Mouse (Mus musculus): Measurements from ENCODE around the gene Hist1h4d.
"Not testable (repeated sequence)": the region's sequence is repeated elsewhere in the genome, so short reads cannot be mapped to it uniquely, and the experiment has no call there.

The Hist1h4d gene

DNA sequence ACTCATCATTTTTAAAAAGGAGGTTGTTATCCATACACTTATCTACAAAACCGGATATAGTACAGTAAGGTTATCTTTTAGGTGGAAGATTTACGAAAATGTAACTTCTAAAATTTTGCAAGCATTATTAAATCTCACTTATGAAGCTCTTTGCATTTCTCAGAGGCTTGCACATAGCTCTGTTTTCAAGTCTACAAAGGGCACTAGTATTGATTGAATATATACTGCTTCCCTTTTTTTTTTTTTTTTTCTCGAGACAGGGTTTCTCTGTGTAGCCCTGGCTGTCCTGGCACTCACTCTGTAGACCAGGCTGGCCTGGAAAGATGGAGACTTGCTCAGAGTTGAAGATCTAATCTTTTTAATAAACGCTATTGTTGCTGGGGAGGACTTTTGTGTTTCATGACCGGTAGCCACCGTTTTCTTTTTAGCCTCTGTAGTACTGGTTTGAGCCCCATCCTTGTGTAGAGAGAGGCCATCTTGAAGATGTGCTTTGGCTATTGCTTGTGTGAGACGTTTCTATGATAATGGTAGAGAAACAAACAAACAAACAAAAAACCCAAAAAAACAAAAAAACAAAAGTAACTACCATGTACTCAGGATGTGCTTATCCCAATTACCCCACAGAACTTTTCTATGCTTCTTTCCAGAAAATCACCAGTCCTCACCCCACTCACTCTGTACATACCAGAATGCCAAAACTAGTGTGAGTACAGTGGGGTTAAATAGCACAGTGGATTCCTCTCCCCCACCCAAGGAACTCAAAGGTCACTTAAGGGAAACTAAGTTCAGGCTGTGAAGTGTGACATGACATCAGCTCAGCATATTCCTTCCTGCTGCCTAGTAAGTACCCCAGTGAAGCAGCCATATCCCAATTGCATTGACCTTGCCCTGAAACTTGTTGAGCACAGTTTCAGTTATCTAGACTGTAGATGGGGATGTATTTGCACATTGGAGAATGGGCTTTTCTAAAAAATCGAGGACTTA, 29.2 kb upstream of the Hist1h4d start:
- no peak for DNase-seq

- DNase-seq = no peak
Observed at GRCm38 (mm10) chr13:23552962-23553361, 28.4 kb upstream of the Hist1h4d start, which contains the start of gene Hist1h1d. TSS of gene Hist1h1d (plus strand) at chr13:23553262.

- no peak for DNase-seq
Observed at GRCm38 (mm10) chr13:23554393-23554792, 27.0 kb upstream of the Hist1h4d start.

DNA sequence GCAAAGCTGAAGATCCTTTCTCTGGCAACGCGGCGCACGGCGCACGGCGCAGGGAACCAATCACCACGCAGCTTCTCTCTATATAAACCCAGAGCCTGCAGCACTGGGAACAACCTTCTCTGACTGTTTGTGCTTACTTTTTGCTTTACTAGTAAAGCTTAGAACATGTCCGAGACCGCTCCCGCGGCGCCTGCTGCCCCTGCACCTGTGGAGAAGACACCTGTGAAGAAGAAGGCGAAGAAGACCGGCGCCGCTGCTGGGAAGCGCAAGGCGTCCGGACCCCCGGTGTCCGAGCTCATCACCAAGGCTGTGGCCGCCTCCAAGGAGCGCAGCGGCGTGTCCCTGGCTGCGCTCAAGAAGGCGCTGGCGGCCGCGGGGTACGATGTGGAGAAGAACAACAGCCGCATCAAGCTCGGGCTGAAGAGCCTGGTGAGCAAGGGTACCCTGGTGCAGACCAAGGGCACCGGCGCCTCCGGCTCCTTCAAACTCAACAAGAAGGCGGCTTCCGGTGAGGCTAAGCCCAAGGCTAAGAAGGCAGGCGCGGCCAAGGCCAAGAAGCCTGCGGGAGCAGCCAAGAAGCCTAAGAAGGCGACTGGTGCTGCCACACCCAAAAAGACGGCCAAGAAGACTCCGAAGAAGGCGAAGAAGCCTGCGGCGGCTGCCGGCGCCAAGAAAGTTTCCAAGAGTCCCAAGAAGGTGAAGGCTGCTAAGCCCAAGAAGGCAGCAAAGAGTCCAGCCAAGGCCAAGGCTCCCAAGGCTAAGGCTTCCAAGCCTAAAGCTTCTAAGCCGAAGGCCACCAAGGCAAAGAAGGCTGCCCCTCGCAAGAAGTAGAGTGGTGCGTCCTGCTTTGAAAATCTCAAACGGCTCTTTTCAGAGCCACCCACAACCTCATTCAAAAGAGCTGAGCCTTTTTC, 26.2 kb upstream of the Hist1h4d start:
- peak; percentile 87 to 93 for DNase-seq

DNA sequence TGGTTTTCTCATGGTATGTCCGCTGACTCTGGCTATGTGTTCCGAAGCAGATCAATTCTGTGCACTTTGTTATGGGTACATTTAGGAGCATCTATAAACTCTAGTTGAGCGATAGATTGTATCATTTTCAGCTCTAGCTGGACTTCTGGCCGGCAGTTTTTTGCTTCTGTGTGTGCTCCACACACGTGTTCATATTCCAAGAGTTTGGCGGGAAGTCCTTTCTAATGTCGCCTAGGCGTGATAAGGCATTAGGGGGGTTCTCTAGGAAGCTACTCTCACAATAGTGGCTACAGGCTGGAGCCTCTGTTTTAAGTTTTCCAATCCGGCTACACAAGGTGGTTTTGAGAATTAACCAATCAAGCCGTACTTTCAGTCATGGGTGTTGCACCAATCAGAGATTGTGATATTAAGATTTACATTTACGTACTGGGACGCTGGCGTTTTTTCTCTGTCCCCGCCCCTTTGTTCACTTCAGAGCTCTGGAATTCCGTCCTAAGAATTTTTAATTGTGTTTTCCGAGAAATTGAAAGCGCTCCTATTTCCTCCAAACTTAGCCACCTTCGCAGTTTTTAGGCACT, 25.5 kb upstream of the Hist1h4d start:
- peak; percentile 54 to 59 for DNase-seq

DNA sequence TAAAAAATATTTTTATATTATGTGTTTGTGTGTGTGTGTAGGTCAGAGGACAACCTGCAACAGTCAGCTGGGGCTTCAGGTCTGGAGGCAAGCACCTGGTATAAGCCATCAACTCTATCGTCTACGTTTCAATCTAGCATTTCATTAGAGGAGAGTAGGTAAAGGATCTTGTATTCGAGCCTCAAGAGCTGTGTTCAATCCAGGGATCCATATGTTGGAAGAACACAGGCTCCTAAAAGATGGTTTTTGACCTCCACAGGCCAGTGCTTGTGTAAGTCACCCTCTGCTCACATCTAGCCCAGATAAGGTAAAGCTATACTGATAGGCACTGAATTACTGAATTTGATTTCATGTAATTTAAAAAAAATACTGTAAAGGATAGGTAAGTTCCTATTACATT, 24.5 kb upstream of the Hist1h4d start:
- DNase-seq = no peak

GRCm38 (mm10) chr13:23560699-23561098, 20.7 kb upstream of the Hist1h4d start:
- not testable (repeated sequence) for DNase-seq

- DNase-seq = not testable (repeated sequence)
Observed at GRCm38 (mm10) chr13:23561531-23561882, 19.9 kb upstream of the Hist1h4d start.

GRCm38 (mm10) chr13:23561883-23562659, 19.3 kb upstream of the Hist1h4d start, which contains the start of gene Hist1h3e:
TSS of gene Hist1h3e (minus strand) at chr13:23562369.
- peak; percentile 86 to 90 for DNase-seq

DNA sequence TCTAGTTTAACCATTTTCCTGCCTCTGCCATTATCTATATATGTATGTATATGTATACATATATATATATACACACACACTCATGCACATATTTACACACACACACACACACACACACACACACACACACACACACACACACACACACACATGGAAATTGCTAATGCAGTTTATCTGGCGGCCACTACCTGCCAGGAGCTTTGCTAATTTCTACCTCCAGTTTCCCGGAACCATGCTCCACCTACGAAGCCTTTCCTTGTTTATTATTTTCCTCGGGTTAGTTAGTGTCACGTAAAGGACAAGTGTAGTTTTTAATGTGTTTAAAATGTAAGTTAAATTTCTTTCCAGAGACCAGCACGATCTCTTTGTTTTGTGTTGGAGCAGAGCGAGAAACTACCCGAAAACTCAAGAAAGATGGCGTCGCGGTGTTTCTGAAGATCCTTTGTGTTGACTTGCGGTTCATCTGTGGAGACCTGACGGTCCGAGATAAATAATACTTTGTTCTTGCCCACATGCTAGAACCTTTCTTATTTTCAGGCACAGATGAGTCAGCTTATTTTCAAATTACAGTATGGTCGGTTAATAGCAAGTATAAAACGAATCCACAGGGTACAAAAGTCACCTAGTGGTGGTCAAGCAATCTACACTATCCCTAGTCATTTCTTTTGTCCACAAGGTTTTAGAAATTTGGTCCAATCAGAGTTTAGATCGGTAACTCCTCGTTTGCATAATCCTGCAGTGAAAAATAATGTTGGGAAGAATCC, 18.5 kb upstream of the Hist1h4d start:
- no peak for DNase-seq

- no peak for DNase-seq
Observed at GRCm38 (mm10) chr13:23564482-23564881, 16.9 kb upstream of the Hist1h4d start.

- DNase-seq = not testable (repeated sequence)
Observed at GRCm38 (mm10) chr13:23570261-23571021, 11.0 kb upstream of the Hist1h4d start.

DNA sequence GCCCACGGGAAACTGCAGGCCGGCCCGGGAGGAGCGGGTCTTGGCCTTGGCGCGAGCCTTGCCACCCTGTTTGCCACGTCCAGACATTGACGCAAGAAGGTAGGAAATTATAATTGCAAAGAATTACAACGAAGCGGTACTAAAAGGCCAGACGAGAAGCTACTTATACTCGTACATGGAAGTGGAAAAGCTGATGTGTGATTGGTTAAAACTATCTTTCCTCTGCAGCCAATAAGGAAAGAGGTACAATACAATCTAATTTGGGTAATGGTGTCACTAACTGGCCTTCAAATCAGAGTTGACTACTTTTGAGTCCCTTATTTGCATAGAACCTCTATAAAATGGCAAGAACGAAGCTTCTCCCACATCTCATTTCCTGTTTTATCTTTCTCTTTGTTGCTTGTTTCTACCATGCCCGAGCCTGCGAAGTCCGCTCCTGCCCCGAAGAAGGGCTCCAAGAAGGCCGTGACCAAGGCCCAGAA, 10.3 kb upstream of the Hist1h4d start, which contains the start of the genes Hist1h2ae and Hist1h2bg:
Gene Hist1h2ae (minus strand): TSS at position 199 of the 482 bp plus-strand sequence.
Gene Hist1h2bg (plus strand): TSS at position 375 of the 482 bp plus-strand sequence.
- peak; percentile 75 to 81 for DNase-seq

DNA sequence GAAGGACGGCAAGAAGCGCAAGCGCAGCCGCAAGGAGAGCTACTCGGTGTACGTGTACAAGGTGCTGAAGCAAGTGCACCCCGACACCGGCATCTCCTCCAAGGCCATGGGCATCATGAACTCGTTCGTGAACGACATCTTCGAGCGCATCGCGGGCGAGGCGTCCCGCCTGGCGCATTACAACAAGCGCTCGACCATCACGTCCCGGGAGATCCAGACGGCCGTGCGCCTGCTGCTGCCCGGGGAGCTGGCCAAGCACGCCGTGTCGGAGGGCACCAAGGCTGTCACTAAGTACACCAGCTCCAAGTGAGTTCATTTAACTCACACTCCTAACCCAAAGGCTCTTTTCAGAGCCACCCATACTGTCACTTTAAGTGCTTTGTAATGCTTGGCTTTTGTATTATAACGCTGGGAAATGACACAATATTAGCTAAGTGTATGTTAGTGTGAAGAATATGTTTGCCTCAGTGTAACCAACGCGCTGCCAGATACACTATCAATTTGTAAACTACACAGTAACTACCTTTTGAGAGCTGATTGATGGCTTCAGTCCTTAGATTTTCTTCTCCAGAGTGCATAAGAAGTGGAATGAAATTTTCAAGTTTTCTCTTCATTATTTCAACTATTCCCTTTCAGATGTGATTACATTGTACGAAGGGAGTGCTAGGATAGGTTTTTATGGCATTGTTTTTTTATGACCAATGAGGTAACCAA, 9.7 kb upstream of the Hist1h4d start:
- DNase-seq = not testable (repeated sequence)

GRCm38 (mm10) chr13:23572218-23573033, 9.0 kb upstream of the Hist1h4d start:
- DNase-seq = no peak

DNA sequence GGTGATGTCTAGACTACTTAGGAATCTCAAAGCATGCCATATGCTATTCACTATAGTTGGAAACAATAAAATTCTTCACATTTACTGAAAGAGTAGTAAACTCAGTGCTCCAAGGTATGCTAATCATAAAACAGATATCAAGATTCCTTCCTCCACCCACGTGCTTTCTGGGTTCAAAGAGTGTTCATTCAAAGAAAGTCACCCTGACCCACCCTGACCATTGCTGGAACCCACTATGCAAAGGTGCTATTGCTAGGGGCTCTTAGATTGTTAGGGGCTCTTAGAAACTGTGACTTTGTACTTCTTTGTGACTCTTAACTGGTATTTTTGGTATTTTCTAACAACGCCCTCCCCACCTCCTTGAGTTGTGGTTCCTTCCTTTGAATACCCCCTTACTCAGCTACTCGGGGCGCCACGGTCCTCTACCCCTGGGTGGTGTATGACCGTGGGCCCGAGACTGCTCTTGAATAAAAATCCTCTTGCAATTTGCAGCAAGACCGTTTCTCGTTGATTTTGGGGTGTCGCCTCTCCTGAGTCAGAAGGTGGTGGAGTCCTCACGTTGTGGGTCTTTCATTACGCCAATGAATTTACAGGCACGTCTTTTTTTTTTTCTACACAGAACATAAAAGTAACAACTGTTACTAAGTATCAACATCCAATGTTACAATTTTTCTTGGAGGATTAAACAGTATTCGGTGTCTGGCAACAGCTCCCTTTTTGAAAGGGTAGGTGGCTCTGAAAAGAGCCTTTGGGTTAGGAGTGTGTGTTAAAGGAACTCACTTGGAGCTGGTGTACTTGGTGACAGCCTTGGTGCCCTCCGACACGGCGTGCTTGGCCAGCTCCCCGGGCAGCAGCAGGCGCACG, 8.1 kb upstream of the Hist1h4d start:
- peak in 1 of 2 experiments; percentile 40 for DNase-seq

DNA sequence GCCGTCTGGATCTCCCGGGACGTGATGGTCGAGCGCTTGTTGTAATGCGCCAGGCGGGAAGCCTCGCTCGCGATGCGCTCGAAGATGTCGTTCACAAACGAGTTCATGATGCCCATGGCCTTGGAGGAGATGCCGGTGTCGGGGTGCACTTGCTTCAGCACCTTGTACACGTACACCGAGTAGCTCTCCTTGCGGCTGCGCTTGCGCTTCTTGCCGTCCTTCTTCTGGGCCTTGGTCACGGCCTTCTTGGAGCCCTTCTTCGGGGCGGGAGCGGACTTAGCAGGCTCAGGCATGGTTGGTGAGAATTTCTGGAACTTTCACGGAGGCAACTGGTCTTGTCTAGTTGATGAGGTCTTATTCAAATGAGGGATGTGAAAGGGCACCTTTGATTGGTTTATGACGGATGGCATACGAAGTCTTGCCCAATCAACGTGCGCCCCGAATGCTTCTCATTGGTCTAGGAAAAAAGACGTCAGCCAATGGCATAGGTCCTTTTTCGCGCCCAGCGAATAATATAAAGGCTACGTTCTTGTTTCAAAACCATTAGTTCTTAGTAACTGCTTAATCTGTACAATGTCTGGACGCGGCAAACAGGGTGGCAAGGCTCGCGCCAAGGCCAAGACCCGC, 7.4 kb upstream of the Hist1h4d start, which contains the start of the genes Hist1h2bf and Hist1h2ad:
Gene Hist1h2bf (minus strand): TSS at position 299 of the 627 bp plus-strand sequence.
Gene Hist1h2ad (plus strand): TSS at position 484 of the 627 bp plus-strand sequence.
- peak; percentile 83 to 90 for DNase-seq
